Mouse (Mus musculus): ENCODE results near the gene 1700056E22Rik. TPM values are rescaled to one million over a fixed set of nuclear protein-coding genes. Genes with fewer than 3 reads are reported as not detected.
A peak's percentile ranks its signal among the peaks of the same experiment; 100 is the strongest.

Gene 1700056E22Rik
- polyA plus RNA-seq, 1 experiment from 2014 or later = 1.1 TPM

DNA sequence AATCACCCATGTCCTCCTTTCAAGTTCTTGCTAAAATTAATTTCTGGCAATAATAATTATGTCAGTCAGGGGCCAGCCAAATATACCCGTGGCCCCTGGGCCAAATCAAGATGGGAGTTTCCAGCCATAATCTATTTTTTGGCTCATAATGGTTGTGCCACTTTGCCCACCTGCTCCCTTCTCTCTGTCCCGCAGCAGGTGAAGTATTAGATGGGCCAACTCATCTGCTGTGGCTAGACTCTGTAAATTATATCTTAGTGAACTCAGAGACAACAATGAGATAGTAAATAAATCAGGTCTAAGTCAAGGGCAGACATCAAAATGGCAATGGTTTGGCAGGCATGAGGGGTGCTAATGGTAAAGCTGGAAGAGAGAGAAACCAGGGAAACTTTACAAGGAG is 16.5 kb downstream of the 1700056E22Rik start:
- no peaks in the 10 kb centered on the region for H3K36me3 ChIP-seq (ENCODE audit: control insufficient read depth, insufficient read depth, low read length)
- no peak overlapping the region for H3K4me2 ChIP-seq (ENCODE audit: low read length)
- no peaks in the 10 kb centered on the region for H3K4me1 ChIP-seq (ENCODE audit: control insufficient read depth, insufficient read depth, low read depth, low read length)
- H3K27ac ChIP-seq (ENCODE audit: low read depth, low read length) = no peak overlapping the region
- no peaks in the 10 kb centered on the region for H3K27me3 ChIP-seq (replicated peaks; ENCODE audit: control insufficient read depth, insufficient read depth, low read length)
- 83% methylated on average over 2 of the region's 2 CpGs for WGBS
- H3K9ac ChIP-seq (ENCODE audit: low read depth, low read length) = no peak overlapping the region
- no peaks in the 10 kb centered on the region for H3K9me3 ChIP-seq (ENCODE audit: control insufficient read depth, low read length)
- no peak for ATAC-seq
- no peak overlapping the region for H3K4me3 ChIP-seq (ENCODE audit: low read length)

DNA sequence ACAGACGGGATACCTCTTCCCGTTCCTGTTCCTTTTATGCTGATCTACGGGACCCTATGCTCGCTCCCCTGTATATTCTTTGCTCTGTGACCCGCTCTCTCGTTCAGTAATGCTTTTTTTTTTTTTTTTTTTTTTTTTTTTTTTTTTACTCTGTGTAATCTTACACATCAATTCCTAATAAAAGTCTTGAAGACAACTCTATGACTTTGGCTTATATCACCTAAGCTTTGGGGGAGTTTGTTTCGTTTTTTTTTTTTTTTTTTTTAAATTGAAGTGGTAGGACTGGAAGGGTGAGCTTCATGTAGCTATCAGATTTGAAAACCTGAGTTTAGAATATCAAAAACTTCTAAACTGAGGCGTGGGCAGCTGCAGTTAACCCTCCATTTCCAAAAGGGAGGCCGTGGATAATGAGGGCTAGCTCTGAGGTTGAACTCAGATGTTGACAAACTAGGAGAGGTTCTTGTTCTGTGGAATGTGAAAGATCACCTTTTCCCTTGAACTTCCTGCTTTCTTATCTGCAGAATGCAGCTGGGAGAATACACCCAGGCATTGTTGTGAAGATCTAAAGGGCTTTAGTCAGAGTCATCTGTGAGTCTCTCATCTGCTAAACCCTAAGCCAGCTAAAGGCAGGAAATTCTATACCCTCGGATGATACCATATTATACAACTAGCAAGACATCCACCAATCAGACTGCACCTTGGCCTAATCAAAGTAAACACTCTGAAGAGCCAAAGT is 17.9 kb downstream of the 1700056E22Rik start:
- no peak for ATAC-seq
- no peak overlapping the region for H3K27ac ChIP-seq (ENCODE audit: low read depth, low read length)
- no peaks in the 10 kb centered on the region for H3K4me1 ChIP-seq (ENCODE audit: control insufficient read depth, insufficient read depth, low read depth, low read length)
- no peaks in the 10 kb centered on the region for H3K9me3 ChIP-seq (ENCODE audit: control insufficient read depth, low read length)
- no peaks in the 10 kb centered on the region for H3K27me3 ChIP-seq (replicated peaks; ENCODE audit: control insufficient read depth, insufficient read depth, low read length)
- H3K4me2 ChIP-seq (ENCODE audit: low read length) = no peak overlapping the region
- H3K4me3 ChIP-seq (ENCODE audit: low read length) = no peak overlapping the region
- 82% methylated on average over 10 of the region's 10 CpGs for WGBS
- no peak overlapping the region for H3K9ac ChIP-seq (ENCODE audit: low read depth, low read length)
- no peaks in the 10 kb centered on the region for H3K36me3 ChIP-seq (ENCODE audit: control insufficient read depth, insufficient read depth, low read length)

DNA sequence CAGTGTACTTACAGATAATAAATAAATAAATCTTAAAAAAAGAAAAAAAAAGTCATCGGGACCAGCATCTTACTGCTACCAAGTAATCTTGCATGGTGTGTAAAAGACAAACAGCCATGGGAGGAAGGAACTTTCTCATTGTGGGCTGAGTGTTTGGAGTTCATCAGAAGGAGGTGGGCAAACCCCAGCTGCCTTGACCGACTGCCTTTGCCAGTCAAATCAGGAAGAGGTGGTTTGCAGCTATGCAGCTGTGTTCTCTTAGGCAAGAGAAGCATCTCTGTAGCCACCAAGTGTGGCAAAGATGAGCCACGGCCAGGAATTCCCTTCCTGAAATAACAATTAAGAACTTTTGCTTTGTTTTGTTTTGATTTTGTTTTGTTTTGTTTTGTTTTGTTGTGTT is 20.0 kb downstream of the 1700056E22Rik start:
- H3K4me3 ChIP-seq (ENCODE audit: low read length) = no peak overlapping the region
- 89% methylated on average over 3 of the region's 3 CpGs for WGBS
- H3K9me3 ChIP-seq (ENCODE audit: control insufficient read depth, low read length) = no peaks in the 10 kb centered on the region
- no peaks in the 10 kb centered on the region for H3K27me3 ChIP-seq (replicated peaks; ENCODE audit: control insufficient read depth, insufficient read depth, low read length)
- no peaks in the 10 kb centered on the region for H3K36me3 ChIP-seq (ENCODE audit: control insufficient read depth, insufficient read depth, low read length)
- no peak overlapping the region for H3K9ac ChIP-seq (ENCODE audit: low read depth, low read length)
- ATAC-seq = no peak
- H3K4me1 ChIP-seq (ENCODE audit: control insufficient read depth, insufficient read depth, low read depth, low read length) = no peaks in the 10 kb centered on the region
- no peak overlapping the region for H3K4me2 ChIP-seq (ENCODE audit: low read length)
- no peak overlapping the region for H3K27ac ChIP-seq (ENCODE audit: low read depth, low read length)

DNA sequence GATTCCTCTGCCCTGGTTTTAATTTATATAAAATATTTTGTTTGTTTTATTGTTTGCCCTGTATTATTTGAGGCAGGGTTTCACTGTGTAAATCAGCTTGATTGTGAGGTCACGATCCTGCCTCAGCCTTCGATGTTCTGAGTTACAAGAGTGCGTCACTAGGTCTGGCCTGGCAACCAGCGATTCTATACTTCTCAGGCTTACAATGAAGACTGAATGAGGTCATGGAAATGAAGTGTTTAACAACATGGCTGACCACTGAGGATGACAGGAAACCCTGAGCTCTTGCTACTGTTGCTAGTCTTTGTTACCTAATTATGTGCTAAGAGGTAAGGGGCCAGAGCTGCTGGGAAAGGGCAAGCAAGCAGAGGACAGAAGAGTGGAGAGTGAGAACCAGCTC is 21.0 kb downstream of the 1700056E22Rik start, which contains the start of gene Dusp10:
Gene Dusp10 (plus strand): TSS at position 197 of the 400 bp plus-strand sequence.
- Histone ChIP-seq H3K4me1 (ENCODE audit: control insufficient read depth, insufficient read depth, low read depth, low read length) (no peaks in the 10 kb centered on the region), H3K4me3 (ENCODE audit: low read length) (no peak within 1 kb of the TSS), H3K9ac (ENCODE audit: low read depth, low read length) (no peak within 1 kb of the TSS), H3K27ac (ENCODE audit: low read depth, low read length) (no peak within 1 kb of the TSS), H3K27me3 (replicated peaks; ENCODE audit: control insufficient read depth, insufficient read depth, low read length) (no peaks in the 10 kb centered on the region), H3K4me2 (ENCODE audit: low read length) (no peak within 1 kb of the TSS), H3K36me3 (ENCODE audit: control insufficient read depth, insufficient read depth, low read length) (no peaks in the 10 kb centered on the region), H3K9me3 (ENCODE audit: control insufficient read depth, low read length) (no peaks in the 10 kb centered on the region)
- no peak for ATAC-seq
- 83% methylated on average over 4 of the region's 4 CpGs for WGBS

DNA sequence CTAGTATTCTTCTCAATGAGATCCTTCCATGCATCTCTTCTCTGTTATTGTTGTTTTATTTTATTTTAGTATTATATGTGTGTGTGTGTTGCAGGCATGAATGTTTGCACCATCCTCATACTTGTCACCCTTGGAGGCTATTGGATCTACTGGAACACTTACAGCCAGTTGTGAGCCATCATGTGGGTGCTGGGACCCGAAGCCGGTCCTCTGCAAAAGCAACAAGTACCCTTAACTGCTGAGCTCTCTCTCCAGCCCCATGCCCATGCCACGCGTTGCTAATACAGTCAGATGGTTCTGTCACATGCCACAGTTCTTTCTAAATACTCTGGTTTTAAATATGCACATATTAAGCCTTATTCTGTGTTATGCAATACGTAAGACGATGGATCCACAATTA is 22.8 kb downstream of the 1700056E22Rik start:
- no peak for ATAC-seq
- H3K4me3 ChIP-seq (ENCODE audit: low read length) = no peak overlapping the region
- no peaks in the 10 kb centered on the region for H3K4me1 ChIP-seq (ENCODE audit: control insufficient read depth, insufficient read depth, low read depth, low read length)
- H3K9ac ChIP-seq (ENCODE audit: low read depth, low read length) = no peak overlapping the region
- no peak overlapping the region for H3K27ac ChIP-seq (ENCODE audit: low read depth, low read length)
- no peaks in the 10 kb centered on the region for H3K36me3 ChIP-seq (ENCODE audit: control insufficient read depth, insufficient read depth, low read length)
- H3K27me3 ChIP-seq (replicated peaks; ENCODE audit: control insufficient read depth, insufficient read depth, low read length) = no peaks in the 10 kb centered on the region
- H3K4me2 ChIP-seq (ENCODE audit: low read length) = no peak overlapping the region
- 95% methylated on average over 6 of the region's 6 CpGs for WGBS
- no peaks in the 10 kb centered on the region for H3K9me3 ChIP-seq (ENCODE audit: control insufficient read depth, low read length)

DNA sequence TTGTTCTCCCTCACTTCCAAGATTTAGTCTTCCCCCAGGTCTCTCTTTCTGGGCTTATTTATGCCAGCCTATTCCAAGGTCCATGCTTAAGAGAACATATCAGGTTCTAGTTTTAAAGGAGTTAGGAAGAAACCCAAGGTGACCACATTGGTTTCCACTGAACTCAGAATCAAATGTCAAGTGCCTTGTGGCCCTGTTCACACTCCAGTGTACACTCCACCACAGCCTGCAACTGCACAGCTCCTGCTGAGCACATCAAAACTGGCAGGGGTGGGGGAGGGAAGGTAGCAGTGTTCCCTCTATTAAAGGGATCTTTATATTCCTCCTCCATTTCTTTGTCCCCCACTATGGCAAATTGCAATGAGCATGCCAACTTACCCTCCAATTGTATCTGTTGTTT is 28.0 kb downstream of the 1700056E22Rik start:
- Histone ChIP-seq H3K27ac (ENCODE audit: low read depth, low read length) (no peak overlapping the region), H3K27me3 (replicated peaks; ENCODE audit: control insufficient read depth, insufficient read depth, low read length) (no peaks in the 10 kb centered on the region), H3K36me3 (ENCODE audit: control insufficient read depth, insufficient read depth, low read length) (no peaks in the 10 kb centered on the region), H3K4me3 (ENCODE audit: low read length) (no peak overlapping the region), H3K9me3 (ENCODE audit: control insufficient read depth, low read length) (no peaks in the 10 kb centered on the region), H3K9ac (ENCODE audit: low read depth, low read length) (no peak overlapping the region), H3K4me1 (ENCODE audit: control insufficient read depth, insufficient read depth, low read depth, low read length) (no peaks in the 10 kb centered on the region), H3K4me2 (ENCODE audit: low read length) (no peak overlapping the region)
- no peak for ATAC-seq

DNA sequence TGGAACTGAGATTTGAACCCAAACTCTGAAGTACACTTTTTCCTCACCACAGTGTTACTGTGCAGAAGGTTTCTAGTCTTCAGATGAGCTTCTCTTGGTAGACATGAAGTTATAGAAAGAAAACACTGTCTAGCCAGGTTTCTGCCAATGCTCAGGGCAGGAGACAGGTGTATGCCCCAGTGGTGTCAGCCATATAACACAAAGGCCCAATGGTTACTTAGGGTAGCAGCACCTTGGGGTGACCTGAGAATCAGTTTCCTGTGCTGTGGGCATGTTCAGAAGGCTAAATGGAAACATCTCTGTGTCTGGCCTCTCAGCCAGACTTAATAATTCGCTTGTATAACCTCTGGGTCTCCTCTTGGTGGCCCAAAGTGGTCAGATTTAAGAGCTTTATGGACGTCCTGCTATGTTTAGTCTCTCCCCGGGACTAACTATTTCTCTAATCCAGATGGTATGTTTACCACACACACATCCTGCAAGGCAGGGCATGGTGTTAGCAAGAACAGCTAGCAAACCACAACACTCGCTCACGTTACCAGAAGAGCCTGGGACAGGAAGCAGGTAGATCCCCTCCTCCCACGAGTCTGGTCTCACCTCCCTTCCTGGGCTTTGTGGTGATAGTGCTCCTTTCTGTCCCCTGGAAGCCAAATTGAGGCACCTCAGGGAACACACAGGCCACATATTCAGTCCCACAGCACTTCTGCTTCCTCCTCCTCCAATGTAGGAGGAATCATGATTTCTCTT is 28.6 kb downstream of the 1700056E22Rik start:
- 86% methylated on average over 6 of the region's 6 CpGs for WGBS

DNA sequence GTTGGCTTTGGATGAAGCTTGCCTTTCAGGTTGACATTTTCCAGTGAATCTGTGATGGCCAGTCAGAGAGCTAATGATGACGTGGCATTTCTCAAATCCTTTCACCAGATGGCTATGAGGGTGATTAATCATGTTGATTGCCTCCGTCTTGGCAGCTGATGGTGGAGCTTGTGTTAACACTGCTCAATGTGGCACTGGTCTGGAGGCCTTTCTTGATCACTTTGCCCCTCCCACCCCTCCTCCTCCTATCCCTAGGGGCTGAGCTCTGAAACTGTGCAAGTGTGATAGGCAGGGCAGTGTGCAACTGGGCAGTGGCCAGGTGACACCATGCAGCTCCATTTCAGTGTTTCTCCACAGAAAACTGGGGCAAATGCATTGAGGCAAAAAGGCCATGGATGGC is 29.8 kb downstream of the 1700056E22Rik start:
- no peaks in the 10 kb centered on the region for H3K36me3 ChIP-seq (ENCODE audit: control insufficient read depth, insufficient read depth, low read length)
- H3K4me3 ChIP-seq (ENCODE audit: low read length) = no peak overlapping the region
- H3K9ac ChIP-seq (ENCODE audit: low read depth, low read length) = no peak overlapping the region
- H3K4me2 ChIP-seq (ENCODE audit: low read length) = no peak overlapping the region
- no peak overlapping the region for H3K27ac ChIP-seq (ENCODE audit: low read depth, low read length)
- ATAC-seq = no peak
- H3K4me1 ChIP-seq (ENCODE audit: control insufficient read depth, insufficient read depth, low read depth, low read length) = no peaks in the 10 kb centered on the region
- H3K27me3 ChIP-seq (replicated peaks; ENCODE audit: control insufficient read depth, insufficient read depth, low read length) = no peaks in the 10 kb centered on the region
- WGBS = 27% methylated on average over 2 of the region's 2 CpGs
- no peaks in the 10 kb centered on the region for H3K9me3 ChIP-seq (ENCODE audit: control insufficient read depth, low read length)

More for the DNA sequence above, 28.6 kb downstream of the 1700056E22Rik start:
- no peak overlapping the region for H3K9ac ChIP-seq (ENCODE audit: low read depth, low read length)
- ATAC-seq = no peak
- no peaks in the 10 kb centered on the region for H3K27me3 ChIP-seq (replicated peaks; ENCODE audit: control insufficient read depth, insufficient read depth, low read length)
- H3K27ac ChIP-seq (ENCODE audit: low read depth, low read length) = no peak overlapping the region
- no peak overlapping the region for H3K4me2 ChIP-seq (ENCODE audit: low read length)
- H3K9me3 ChIP-seq (ENCODE audit: control insufficient read depth, low read length) = no peaks in the 10 kb centered on the region
- H3K4me1 ChIP-seq (ENCODE audit: control insufficient read depth, insufficient read depth, low read depth, low read length) = no peaks in the 10 kb centered on the region
- H3K4me3 ChIP-seq (ENCODE audit: low read length) = no peak overlapping the region
- H3K36me3 ChIP-seq (ENCODE audit: control insufficient read depth, insufficient read depth, low read length) = no peaks in the 10 kb centered on the region

DNA sequence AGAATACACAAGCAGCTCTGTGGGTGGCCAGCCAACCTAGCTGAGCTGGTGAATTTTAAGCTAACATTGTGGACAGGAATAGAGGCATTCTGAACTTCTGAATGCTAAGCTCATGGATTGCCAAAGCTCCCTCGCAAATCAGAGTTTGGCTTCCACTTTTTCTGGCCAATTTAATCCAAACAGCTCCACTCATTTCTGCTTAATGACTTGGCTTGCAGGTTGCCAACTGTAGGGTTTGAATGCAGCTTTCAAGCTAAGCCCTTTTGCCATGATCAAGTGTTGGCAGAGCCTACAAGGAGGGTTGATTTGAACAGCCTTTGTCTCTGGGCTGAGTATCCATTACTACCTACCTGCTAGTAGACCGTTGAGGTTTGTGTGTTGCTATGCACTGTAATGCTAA is 31.6 kb downstream of the 1700056E22Rik start:
- H3K4me1 ChIP-seq (ENCODE audit: control insufficient read depth, insufficient read depth, low read depth, low read length) = no peaks in the 10 kb centered on the region
- H3K9me3 ChIP-seq (ENCODE audit: control insufficient read depth, low read length) = no peaks in the 10 kb centered on the region
- WGBS = 79% methylated on average over 2 of the region's 2 CpGs
- H3K27me3 ChIP-seq (replicated peaks; ENCODE audit: control insufficient read depth, insufficient read depth, low read length) = no peaks in the 10 kb centered on the region
- no peak overlapping the region for H3K4me2 ChIP-seq (ENCODE audit: low read length)
- H3K4me3 ChIP-seq (ENCODE audit: low read length) = no peak overlapping the region
- H3K9ac ChIP-seq (ENCODE audit: low read depth, low read length) = no peak overlapping the region
- peak; percentile 73; the same call in 1 of the 2 replicates for ATAC-seq
- no peaks in the 10 kb centered on the region for H3K36me3 ChIP-seq (ENCODE audit: control insufficient read depth, insufficient read depth, low read length)
- no peak overlapping the region for H3K27ac ChIP-seq (ENCODE audit: low read depth, low read length)
